Mouse (Mus musculus): ENCODE results near the gene Irx6. TPM values are rescaled to one million over a fixed set of nuclear protein-coding genes. Genes with fewer than 3 reads are reported as not detected.

Irx6 gene
- polyA plus RNA-seq, 1 experiment from 2014 or later = 5.5 TPM

DNA sequence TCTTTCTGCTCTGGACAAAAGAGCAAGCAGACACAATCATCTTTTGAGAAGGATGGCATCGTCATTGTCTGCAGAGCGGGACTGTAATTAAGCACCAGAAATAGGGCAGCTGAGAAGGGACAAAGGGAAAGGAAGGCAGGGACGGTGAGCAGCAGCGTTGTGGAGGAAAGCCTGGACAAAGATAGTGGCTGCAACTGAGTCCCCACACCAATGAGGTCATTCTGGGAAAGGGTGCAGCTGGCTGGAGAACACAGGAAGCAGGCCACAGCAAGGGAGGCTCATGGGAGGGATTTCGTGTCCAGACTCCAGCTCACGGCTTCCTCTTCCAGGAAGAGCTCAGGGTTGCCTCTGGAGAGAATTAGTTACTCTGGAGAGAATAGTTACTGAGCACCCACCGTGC lies 49.9 kb downstream of the Irx6 start:
- no peaks in the 10 kb centered on the region for H3K9me3 ChIP-seq
- H3K27ac ChIP-seq = no peak overlapping the region
- no peak for ATAC-seq (ENCODE audit: low FRiP score, low read depth)
- H3K36me3 ChIP-seq = no peaks in the 10 kb centered on the region
- H3K4me1 ChIP-seq = peaks cover 27% of the 10 kb centered on the region
- no peak overlapping the region for H3K9ac ChIP-seq
- H3K4me2 ChIP-seq (replicated peaks) = no peak overlapping the region
- 59% methylated on average over 7 of the region's 7 CpGs for WGBS
- H3K27me3 ChIP-seq = peaks cover 19% of the 10 kb centered on the region
- no peak overlapping the region for H3K4me3 ChIP-seq

DNA sequence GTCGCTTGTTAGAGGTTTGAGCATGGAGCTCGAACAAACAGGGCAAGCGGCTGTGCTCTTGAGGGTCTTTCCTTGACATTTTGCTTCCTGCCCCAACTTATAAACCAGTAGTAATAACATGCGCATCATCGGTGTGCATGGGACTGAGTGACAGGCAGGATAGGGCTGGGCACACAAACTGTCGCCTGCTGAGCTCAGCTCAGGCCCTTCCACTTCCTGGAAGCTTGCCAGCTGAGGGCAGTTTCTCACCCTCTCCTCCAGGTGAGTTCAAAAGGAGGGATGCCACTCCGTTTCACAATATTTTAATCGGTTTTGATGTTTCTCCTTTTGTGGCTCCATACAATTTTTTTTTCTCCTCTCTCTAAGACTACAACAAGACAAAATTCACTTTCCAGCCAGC lies 50.3 kb downstream of the Irx6 start:
- H3K36me3 ChIP-seq = no peaks in the 10 kb centered on the region
- WGBS = 75% methylated on average over 8 of the region's 8 CpGs
- H3K27ac ChIP-seq = no peak overlapping the region
- no peak overlapping the region for H3K4me3 ChIP-seq
- no peak overlapping the region for H3K4me2 ChIP-seq (replicated peaks)
- H3K4me1 ChIP-seq = peaks cover 27% of the 10 kb centered on the region
- ATAC-seq (ENCODE audit: low FRiP score, low read depth) = no peak
- no peak overlapping the region for H3K9ac ChIP-seq
- no peaks in the 10 kb centered on the region for H3K9me3 ChIP-seq
- H3K27me3 ChIP-seq = peaks cover 17% of the 10 kb centered on the region

Other genes with a start within 250 kb of the Irx6 start
- 245 and 256 TPM in 2 replicates for gene Mmp2, start 153.0 kb downstream of the Irx6 start, polyA plus RNA-seq (2015; fragmentation: Nextera tagmentation; extraction: Ambion mirVana)
- gene Lpcat2, start 181.1 kb downstream of the Irx6 start, polyA plus RNA-seq (2015; fragmentation: Nextera tagmentation; extraction: Ambion mirVana) = 11.7 and 11.8 TPM in 2 replicates
- gene Capns2, start 227.1 kb downstream of the Irx6 start, polyA plus RNA-seq (2015; fragmentation: Nextera tagmentation; extraction: Ambion mirVana) = 4.5 and 6.4 TPM in 2 replicates